Mouse (Mus musculus): ENCODE results near the gene Jchain. TPM values are rescaled to one million over a fixed set of nuclear protein-coding genes. Genes with fewer than 3 reads are reported as not detected.

Jchain gene
- 0.20 TPM in 1 of 2 replicates, not detected in the other for polyA plus RNA-seq (2015; fragmentation: Nextera tagmentation; extraction: Ambion mirVana)

DNA sequence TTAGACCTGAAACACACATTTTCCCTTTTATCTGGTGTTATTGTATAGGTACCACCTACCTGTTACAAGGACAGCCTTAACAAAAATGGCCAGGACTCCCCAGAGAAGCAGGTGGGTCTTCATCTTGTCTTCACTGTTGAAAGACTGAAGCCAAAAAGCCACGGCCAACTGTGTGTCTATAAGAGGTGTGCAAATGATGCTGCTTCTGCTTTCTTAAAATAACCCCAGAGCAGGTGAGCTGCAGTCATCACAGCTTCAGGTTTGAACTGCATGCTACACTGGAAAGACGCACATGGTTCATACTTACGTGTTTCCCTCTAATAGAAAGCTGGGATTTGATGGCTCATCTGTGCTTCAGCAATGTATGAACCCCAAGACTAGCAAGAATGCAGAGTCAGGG, at the start of gene Jchain:
TSS of gene Jchain (minus strand) at position 235 of the 400 bp plus-strand sequence.
- ATAC-seq = no peak
- H3K36me3 ChIP-seq = no peaks in the 10 kb centered on the region
- no peak within 1 kb of the TSS for H3K4me2 ChIP-seq (replicated peaks)
- H3K9me3 ChIP-seq = no peaks in the 10 kb centered on the region
- WGBS = 82% methylated on average over 3 of the region's 3 CpGs
- H3K27ac ChIP-seq = no peak within 1 kb of the TSS
- H3K4me1 ChIP-seq (replicated peaks) = no peaks in the 10 kb centered on the region
- no peak within 1 kb of the TSS for H3K4me3 ChIP-seq (replicated peaks)
- H3K27me3 ChIP-seq (replicated peaks) = no peaks in the 10 kb centered on the region
- H3K9ac ChIP-seq = no peak within 1 kb of the TSS

DNA sequence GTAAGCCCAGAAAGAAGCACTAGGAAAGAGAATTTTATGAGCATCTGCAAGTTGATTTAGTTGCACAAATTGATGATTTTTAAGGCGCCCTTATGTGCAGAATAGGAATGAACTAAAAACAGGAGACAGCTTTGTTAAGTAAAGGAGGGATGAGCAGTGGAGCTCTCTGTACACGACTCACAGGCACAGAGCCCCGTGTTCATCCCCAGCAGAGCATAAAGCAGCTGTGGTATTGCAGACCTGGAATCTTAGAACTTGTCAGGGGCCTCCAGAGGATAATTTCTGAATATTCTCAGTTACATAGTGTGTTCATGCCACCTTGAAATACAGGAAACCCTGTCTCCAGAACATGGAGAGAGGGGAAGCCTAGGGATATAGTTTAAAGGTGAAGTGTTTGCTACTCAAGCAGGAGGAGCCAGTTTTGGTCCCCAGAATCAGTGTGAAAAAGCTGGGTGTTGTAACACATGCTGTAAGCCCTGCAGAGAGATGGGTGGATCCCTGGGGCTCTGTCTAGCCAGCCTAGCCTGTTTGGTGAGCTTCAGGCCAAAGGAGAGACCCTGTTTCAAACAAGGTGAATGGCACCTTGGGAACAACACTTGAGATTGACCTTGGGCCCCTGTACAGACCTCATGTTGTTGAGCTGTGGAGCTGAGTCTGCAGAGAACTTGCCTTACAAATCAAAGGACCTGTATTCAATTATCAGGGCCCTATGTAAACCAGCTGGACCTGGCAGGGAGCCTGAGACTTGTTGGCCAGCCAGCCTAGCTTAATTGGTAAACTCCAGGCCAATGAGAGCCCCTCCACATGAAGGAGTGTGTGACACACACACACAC, 48.0 kb upstream of the Jchain start:
- H3K9ac ChIP-seq = no peak overlapping the region
- no peak overlapping the region for H3K4me2 ChIP-seq (replicated peaks)
- no peaks in the 10 kb centered on the region for H3K27me3 ChIP-seq (replicated peaks)
- H3K4me3 ChIP-seq (replicated peaks) = no peak overlapping the region
- H3K4me1 ChIP-seq (replicated peaks) = no peaks in the 10 kb centered on the region
- WGBS = 49% methylated on average over 3 of the region's 3 CpGs
- ATAC-seq = peak; percentile 97
- H3K9me3 ChIP-seq = no peaks in the 10 kb centered on the region
- H3K36me3 ChIP-seq = peaks cover 1% of the 10 kb centered on the region; the same call in 1 of the 2 replicates
- peak overlapping the region; percentile 68 for H3K27ac ChIP-seq

DNA sequence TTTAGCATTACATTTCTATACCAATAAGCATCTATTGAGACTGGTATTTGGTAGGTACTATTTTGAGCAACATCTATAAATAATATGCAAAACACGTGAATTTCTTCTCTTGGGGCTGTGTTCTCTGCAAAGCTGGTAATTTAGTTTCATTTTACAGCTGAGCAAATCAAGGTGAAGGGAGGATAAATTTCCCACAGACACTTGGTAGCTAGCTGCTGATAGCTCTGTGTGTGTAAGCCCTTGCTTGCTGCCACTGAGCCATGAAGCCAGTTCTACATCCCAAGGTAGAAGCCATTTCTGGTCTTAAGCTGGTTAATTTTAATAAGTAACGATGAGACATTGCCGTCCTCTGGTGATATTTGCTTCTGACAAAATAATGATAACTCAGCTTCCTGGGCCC, 47.1 kb upstream of the Jchain start:
- Histone ChIP-seq H3K9ac (no peak overlapping the region), H3K4me1 (replicated peaks) (no peaks in the 10 kb centered on the region), H3K27ac (no peak overlapping the region), H3K36me3 (peaks cover 3% of the 10 kb centered on the region; the same call in 1 of the 2 replicates), H3K27me3 (replicated peaks) (no peaks in the 10 kb centered on the region), H3K4me2 (replicated peaks) (no peak overlapping the region), H3K9me3 (no peaks in the 10 kb centered on the region), H3K4me3 (replicated peaks) (no peak overlapping the region)
- 75% methylated on average over 3 of the region's 3 CpGs for WGBS
- ATAC-seq = no peak

DNA sequence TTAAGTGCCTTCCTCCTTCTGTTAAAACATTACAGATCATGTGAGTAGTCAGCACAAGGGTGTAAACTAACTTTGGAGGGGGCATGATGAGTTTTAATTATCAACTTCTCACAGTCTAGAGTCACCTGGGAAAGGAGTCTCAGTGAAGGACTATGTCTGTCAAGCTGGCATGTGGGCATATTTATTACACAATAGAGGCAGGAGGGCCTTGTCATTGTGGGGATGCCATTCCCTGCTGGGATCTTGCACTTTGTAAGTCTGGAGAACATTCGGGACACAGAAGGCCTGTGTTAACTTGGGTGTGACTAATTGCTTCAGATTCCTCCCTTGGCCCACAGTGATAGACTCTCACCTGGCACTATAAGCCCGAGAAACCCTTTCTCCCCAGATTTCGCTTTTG, 41.9 kb upstream of the Jchain start:
- 85% methylated on average over 3 of the region's 3 CpGs for WGBS
- Histone ChIP-seq H3K36me3 (peaks cover 3% of the 10 kb centered on the region; the same call in 1 of the 2 replicates), H3K27me3 (replicated peaks) (no peaks in the 10 kb centered on the region), H3K9ac (no peak overlapping the region), H3K27ac (no peak overlapping the region), H3K4me3 (replicated peaks) (no peak overlapping the region), H3K4me2 (replicated peaks) (no peak overlapping the region), H3K9me3 (no peaks in the 10 kb centered on the region), H3K4me1 (replicated peaks) (no peaks in the 10 kb centered on the region)
- ATAC-seq = no peak

DNA sequence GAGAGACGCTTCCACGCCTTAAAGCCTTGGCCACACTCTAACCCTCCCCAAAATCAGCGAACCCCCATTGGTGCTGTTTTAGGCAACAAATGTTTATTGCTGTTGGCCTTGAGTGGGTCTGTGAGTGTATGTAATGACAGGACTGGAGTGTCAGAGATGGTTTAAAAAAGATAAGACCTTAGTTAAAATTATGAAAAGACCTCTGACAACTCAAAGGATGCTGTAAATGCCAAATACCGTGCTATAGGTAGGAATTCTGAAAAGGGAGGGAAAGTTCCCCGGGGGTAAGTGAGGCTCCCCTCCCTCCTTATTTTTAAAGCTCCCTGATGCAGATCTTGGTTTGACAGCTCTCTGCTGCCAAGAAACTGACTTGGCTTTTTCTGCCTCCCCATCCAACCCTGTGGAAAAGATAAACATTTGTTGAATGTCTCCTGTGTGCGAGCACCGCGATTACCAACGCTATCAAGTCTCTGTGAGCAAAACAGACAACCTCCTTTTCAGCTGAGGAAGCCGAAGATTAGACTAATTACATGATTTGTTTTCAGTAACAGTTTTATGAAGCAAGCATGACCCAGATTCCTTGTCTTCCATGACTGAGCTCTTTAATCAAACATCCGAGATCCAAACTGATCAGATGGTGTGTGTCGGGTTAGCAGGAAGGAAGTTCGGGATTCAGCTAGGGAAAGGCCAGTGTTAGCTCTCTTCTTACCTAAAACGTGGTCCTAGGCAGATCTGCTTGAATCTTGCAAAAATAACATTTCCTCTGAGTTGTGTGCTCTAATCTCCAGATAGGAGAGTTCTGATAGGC, 38.5 kb upstream of the Jchain start:
- H3K4me2 ChIP-seq (replicated peaks) = peak overlapping the region; percentile 72
- ATAC-seq = no peak
- WGBS = 6% methylated on average over 14 of the region's 14 CpGs
- H3K27me3 ChIP-seq (replicated peaks) = no peaks in the 10 kb centered on the region
- H3K27ac ChIP-seq = peak overlapping the region; percentile 84
- H3K4me1 ChIP-seq (replicated peaks) = 0 out of 2 replicates have a peak, but pooled peaks cover 2% of the 10 kb centered on the region
- H3K9me3 ChIP-seq = no peaks in the 10 kb centered on the region
- H3K36me3 ChIP-seq = peaks cover 3% of the 10 kb centered on the region; the same call in 1 of the 2 replicates
- peak overlapping the region; percentile 74 for H3K9ac ChIP-seq
- H3K4me3 ChIP-seq (replicated peaks) = peak overlapping the region; percentile 94

DNA sequence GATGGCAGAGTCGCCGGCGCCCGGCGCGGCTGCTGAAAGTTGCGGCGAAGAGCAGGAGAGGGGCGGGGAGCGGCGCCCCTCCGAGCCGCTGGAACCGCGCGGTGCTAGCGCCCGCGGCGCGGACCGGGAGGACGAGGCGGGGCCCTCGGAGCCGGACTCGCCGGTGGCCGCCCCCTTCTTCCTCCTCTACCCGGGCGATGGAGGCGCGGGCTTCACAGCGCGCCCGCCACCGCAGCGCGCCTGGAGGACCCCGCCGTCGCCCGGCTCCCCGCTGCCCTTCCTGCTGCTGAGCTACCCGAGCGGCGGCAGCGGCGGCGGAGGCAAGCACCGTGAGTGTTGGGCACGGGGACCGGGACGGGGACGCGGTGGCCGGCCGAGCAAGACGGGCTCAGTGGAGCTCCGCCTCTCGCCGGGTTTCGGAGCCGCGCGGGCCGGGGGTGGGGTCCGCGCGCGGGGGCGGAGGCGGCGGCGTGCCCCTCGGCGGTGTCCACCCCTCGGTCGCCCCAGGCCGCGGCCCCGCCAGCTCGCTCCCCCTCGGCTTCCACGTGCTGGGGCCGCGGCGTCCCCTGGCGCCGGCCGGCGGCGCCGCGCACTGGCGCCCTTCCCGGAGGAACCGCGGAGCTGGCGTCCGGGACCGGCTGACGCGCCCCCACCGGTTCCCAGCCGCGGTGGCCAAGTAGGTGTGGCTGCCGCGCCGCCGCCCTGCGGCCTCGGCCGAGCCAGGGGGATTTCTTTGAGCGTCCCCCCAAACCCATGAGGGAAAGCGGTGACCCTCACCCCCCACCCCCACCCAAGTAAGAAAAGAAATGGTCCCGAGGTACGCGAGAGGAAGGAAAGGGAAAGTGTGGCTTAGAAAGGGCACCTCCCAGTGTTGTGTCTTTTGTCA, 37.7 kb upstream of the Jchain start:
- Histone ChIP-seq H3K4me2 (replicated peaks) (peak overlapping the region; percentile 72), H3K4me3 (replicated peaks) (peak overlapping the region; percentile 94), H3K9me3 (no peaks in the 10 kb centered on the region), H3K36me3 (no peaks in the 10 kb centered on the region), H3K27ac (peak overlapping the region; percentile 84), H3K27me3 (replicated peaks) (no peaks in the 10 kb centered on the region), H3K4me1 (replicated peaks) (0 out of 2 replicates have a peak, but pooled peaks cover 2% of the 10 kb centered on the region), H3K9ac (peak overlapping the region; percentile 74)
- ATAC-seq = peak; percentile 81
- WGBS = under 1% methylated on average over 74 of the region's 119 CpGs

DNA sequence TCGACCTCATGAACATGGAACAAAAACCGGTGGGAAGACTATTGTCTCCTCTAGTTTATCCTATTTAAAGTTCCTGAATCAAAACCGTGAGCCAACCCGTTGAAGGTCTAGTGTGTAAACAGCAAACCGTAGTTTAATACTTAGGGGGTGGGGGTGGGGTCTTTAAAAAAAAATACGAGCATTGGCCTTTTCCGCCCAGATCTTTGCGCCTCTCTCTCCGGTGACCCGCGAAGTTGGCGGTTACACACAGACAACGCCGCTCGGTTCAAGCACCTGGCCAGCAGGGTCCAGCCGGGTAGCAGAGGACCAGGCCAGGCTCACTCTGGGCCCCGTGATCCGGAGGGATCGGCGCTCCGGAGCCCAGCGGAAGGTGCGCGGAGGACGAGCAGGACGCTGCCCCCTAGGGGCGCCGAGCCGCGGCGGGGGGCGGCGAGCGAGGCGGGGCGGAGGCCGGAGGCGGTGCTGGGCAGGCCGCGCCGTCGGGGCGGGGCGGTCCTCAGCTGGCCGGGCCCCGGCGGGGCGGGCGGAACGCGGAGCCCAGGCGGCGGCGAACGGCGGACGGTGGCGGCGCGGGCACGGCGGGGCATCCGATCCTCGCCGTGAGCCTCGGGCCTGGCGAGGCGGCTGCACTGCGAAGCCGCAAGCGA, 36.9 kb upstream of the Jchain start, which contains the start of gene Rufy3:
TSS of gene Rufy3 (plus strand) at position 540 of the 647 bp plus-strand sequence.
- peak within 1 kb of the TSS; percentile 72 for H3K4me2 ChIP-seq (replicated peaks)
- H3K27ac ChIP-seq = peak within 1 kb of the TSS; percentile 84
- peak; percentile 93 for ATAC-seq
- H3K9me3 ChIP-seq = no peaks in the 10 kb centered on the region
- no peaks in the 10 kb centered on the region for H3K36me3 ChIP-seq
- H3K4me3 ChIP-seq (replicated peaks) = peak within 1 kb of the TSS; percentile 94
- H3K9ac ChIP-seq = peak within 1 kb of the TSS; percentile 74
- WGBS = under 1% methylated on average over 60 of the region's 71 CpGs
- H3K4me1 ChIP-seq (replicated peaks) = 0 out of 2 replicates have a peak, but pooled peaks cover 2% of the 10 kb centered on the region
- no peaks in the 10 kb centered on the region for H3K27me3 ChIP-seq (replicated peaks)

DNA sequence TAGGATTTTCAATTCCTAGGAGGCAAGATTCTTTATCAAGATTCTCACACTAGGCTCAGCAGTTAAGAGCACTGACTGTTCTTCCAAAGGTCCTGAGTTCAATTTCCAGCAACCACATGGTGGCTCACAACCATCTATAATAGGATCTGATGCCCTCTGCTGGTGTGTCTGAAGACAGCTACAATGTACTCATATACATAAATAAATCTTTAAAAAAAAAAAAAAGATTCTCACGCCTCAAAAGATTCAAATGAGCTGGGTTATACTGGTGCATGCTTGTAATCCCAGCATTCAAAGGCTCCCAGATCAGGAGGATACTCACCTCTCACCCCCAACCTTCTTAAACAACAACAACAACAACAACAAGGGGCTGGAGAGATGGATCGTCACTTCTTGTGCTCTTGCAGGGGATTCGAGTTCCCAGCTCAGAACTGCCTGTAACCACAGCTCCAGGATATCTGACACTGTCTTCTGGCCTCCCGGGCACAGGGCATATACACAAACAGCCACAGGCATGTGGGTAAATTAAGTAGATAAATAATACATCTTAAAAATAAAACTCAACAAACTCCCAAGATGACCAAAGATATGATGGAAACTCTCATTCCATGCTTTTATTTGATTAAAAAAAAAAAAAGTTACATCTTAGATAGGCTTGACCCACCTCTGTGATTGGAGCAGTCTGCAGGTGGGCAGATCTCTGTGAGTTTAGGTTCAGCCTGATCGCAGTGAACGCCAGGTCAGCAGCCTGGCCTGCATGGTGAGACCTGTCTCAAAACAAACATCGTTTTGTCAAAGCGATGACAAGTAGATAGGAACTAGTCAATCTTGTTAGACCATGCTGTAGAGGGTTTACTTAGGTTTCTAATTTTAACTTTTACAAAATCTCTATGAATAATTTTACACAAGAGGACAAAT, 35.4 kb upstream of the Jchain start:
- H3K4me1 ChIP-seq (replicated peaks) = 0 out of 2 replicates have a peak, but pooled peaks cover 2% of the 10 kb centered on the region
- H3K4me3 ChIP-seq (replicated peaks) = no peak overlapping the region
- no peaks in the 10 kb centered on the region for H3K9me3 ChIP-seq
- no peak overlapping the region for H3K4me2 ChIP-seq (replicated peaks)
- no peak overlapping the region for H3K27ac ChIP-seq
- 66% methylated on average over 8 of the region's 8 CpGs for WGBS
- H3K27me3 ChIP-seq (replicated peaks) = no peaks in the 10 kb centered on the region
- no peak for ATAC-seq
- no peaks in the 10 kb centered on the region for H3K36me3 ChIP-seq
- no peak overlapping the region for H3K9ac ChIP-seq

DNA sequence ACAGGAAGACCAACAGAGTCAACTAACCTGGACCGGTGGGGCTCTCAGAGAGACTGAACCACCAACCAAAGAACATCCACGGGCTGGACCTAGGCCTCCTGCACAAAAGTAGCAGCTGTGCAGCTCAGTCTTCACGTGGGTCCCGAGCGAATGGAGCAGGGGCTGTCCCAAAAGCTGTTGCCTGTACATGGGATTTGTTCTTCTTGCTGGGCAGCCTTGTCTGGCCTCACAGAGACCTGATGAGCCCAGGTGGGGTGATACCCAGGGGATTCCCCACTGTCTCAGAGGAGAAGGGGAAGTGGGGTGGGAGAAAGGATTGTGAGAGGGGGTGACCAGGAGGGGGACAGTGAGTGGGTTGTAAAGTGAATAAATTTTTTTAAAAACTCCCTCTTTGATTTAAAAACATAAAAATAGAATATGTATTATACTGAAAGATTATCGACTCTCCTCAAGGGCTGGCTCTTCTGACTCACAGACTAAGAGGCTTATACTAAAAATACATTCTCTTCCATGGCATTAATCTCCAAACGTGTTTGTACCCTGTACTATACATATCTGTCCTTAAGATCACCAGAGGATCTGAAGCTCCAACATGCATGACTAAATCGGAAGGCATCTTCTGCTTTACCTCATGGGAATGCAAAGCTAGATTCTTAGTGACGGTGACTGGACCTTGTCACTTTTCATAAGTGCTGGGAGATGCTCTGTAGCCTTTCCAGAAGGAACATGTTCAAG, 33.6 kb upstream of the Jchain start:
- 86% methylated on average over 9 of the region's 9 CpGs for WGBS

DNA sequence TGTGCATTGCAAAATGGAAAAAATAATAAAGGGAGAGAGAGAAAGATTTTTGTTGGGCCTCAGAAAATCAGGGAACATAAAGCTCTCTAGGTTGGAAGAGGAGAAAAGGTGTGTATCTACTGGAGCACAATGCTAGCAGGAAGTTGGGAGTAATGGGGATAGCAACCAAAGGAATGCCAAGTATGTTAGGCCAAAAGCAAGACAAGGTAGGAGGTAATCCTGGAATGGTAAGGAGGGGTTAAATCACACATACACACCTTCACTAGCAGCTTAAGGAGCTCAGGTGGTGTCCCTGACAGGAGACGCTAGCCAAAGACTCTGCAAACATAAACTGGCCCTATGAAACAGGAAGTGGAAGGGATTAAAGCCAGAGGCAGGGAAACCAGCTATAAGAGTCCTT, 31.3 kb upstream of the Jchain start:
- no peak for ATAC-seq
- Histone ChIP-seq H3K27ac (no peak overlapping the region), H3K9me3 (no peaks in the 10 kb centered on the region), H3K4me3 (replicated peaks) (no peak overlapping the region), H3K9ac (no peak overlapping the region), H3K36me3 (no peaks in the 10 kb centered on the region), H3K27me3 (replicated peaks) (no peaks in the 10 kb centered on the region), H3K4me2 (replicated peaks) (no peak overlapping the region), H3K4me1 (replicated peaks) (peaks cover 17% of the 10 kb centered on the region)
- 15% methylated on average over 1 of the region's 1 CpGs for WGBS

More for the DNA sequence above, 33.6 kb upstream of the Jchain start:
- no peak for ATAC-seq
- H3K4me3 ChIP-seq (replicated peaks) = no peak overlapping the region
- H3K27me3 ChIP-seq (replicated peaks) = no peaks in the 10 kb centered on the region
- H3K27ac ChIP-seq = no peak overlapping the region
- H3K4me1 ChIP-seq (replicated peaks) = 0 out of 2 replicates have a peak, but pooled peaks cover 5% of the 10 kb centered on the region
- H3K9ac ChIP-seq = no peak overlapping the region
- no peaks in the 10 kb centered on the region for H3K9me3 ChIP-seq
- H3K36me3 ChIP-seq = no peaks in the 10 kb centered on the region
- H3K4me2 ChIP-seq (replicated peaks) = no peak overlapping the region

Data from intestine, embryonic 15.5 days (tissue).